Mouse (Mus musculus): ENCODE results near the gene Vcl.

- TF ChIP-seq CTCF (IDR thresholded peaks at IDR 0.05; ENCODE audit: extremely low read depth, insufficient read depth, low read length) = no peak
- TF ChIP-seq POLR2A (IDR thresholded peaks at IDR 0.05; ENCODE audit: extremely low read depth, insufficient read depth, low read length) = no peak
Measured at GRCm38 (mm10) chr14:21020435-21020834, 91.2 kb downstream of the Vcl start.

All from cortical plate, adult 2 months (tissue).